In the genomic region with DNA sequence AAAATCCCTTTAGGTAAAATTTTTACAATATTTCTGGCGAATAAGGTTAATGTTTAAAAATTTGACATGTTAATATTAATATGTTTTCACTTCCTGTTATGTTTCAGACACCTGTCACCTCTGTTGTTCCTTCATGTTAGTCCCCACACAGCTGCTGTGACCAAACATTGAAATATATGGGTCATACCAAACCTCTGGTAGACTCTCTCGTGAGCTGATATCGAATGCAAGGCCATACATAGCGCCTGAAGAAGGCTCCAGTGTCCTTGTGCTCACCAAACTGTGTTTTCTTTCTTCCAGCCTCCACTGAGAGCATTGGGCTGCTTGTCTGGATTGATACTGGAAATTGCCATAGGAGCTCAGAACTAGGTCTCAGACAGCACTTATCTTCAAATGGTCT, we compare ENCODE assay signal across 27 mouse cellular contexts.
"Had no signal": no experiment of that assay in that cellular context is flagged by ENCODE, and none has a peak within 500 bp of the region (broad histone marks: within the 10 kb centered on the region; RNA-seq: fewer than 3 reads in every experiment).

No protein-coding gene starts in this region.

- H3K4me2 ChIP-seq: heart, embryonic 13.5 days; heart, embryonic 15.5 days; hindbrain, embryonic 12.5 days; hindbrain, embryonic 14.5 days; intestine, embryonic 15.5 days; limb, embryonic 12.5 days; liver, embryonic 11.5 days; liver, embryonic 13.5 days had no signal

- H3K4me1 ChIP-seq: heart, embryonic 15.5 days; intestine, embryonic 15.5 days; liver, embryonic 13.5 days had no signal

- DNase-seq: gastrocnemius, adult 2 months; gastrocnemius, postnatal 10 days; gastrocnemius, postnatal 25 days; heart, adult 18-20 months; heart, postnatal 14 days; heart, postnatal 36 days; kidney, adult 18-20 months; kidney, adult 8-10 months; kidney, postnatal 10 days; kidney, postnatal 25 days; kidney, postnatal 4 days; liver; liver, embryonic 13.5 days had no signal

- H3K9ac ChIP-seq: heart, embryonic 13.5 days; heart, embryonic 15.5 days; hindbrain, embryonic 12.5 days; hindbrain, embryonic 14.5 days; intestine, embryonic 15.5 days; limb, embryonic 12.5 days; liver, embryonic 13.5 days had no signal

- H3K4me3 ChIP-seq: gastrocnemius, adult 2 months; heart, embryonic 10.5 days; heart, embryonic 13.5 days; heart, embryonic 15.5 days; hindbrain, embryonic 12.5 days; intestine, embryonic 15.5 days; layer of hippocampus, adult 2 months; left cerebral cortex, adult 2 months; limb, embryonic 10.5 days; limb, embryonic 12.5 days; liver, embryonic 13.5 days had no signal

- H3K27ac ChIP-seq: gastrocnemius, adult 2 months; heart, embryonic 10.5 days; heart, embryonic 13.5 days; heart, embryonic 15.5 days; hindbrain, embryonic 12.5 days; hindbrain, embryonic 14.5 days; intestine, embryonic 15.5 days; layer of hippocampus, adult 2 months; left cerebral cortex, adult 2 months; limb, embryonic 10.5 days; limb, embryonic 12.5 days; liver, embryonic 13.5 days had no signal

- ATAC-seq: hindbrain, embryonic 16.5 days; inflammation-experienced regulatory T-cells, adult 6 months; intestine, embryonic 15.5 days; intestine, postnatal 0 days had no signal

- H3K27me3 ChIP-seq: heart, embryonic 13.5 days; heart, embryonic 15.5 days; hindbrain, embryonic 12.5 days; intestine, embryonic 15.5 days; limb, embryonic 12.5 days; liver, embryonic 13.5 days had no signal

- H3K9me3 ChIP-seq: heart, embryonic 10.5 days; heart, embryonic 13.5 days; heart, embryonic 15.5 days; hindbrain, embryonic 12.5 days; intestine, embryonic 15.5 days; limb, embryonic 10.5 days; limb, embryonic 12.5 days; liver, embryonic 13.5 days had no signal

- H3K36me3 ChIP-seq: heart, embryonic 10.5 days; heart, embryonic 13.5 days; heart, embryonic 15.5 days; hindbrain, embryonic 12.5 days; intestine, embryonic 15.5 days; limb, embryonic 10.5 days; limb, embryonic 12.5 days; liver, embryonic 13.5 days had no signal
